Mouse (Mus musculus) embryonic facial prominence, embryonic 11.5 days (tissue): ENCODE measurements at regions not wholly inside any gene's neighbourhood (a gene's known extent, or its start where the extent isn't known, plus 50 kb on each side); places are given as distances from the start of the nearest gene placed in this dataset.

Experiments used
- ATAC-seq: fragments of 200-750 bp; cut with Nextera tagmentation; replicated peaks from 2 replicates; pipeline ENCODE4 v1.8.0; 2017; ENCODE audit warnings: low read depth; ENCODE audit not compliant: insufficient number of reproducible peaks, low FRiP score, low TSS enrichment
- DNase-seq: peaks from one replicate; pipeline ENCODE4 v3.0.0-alpha.2; 2015; ENCODE audit warnings: low spot score
- H3K27ac ChIP-seq: fragments of 300-500 bp; sonication (generic); replicated peaks from 2 replicates; pipeline ENCODE4 v1.5.1; 2014; ENCODE audit warnings: mild to moderate bottlenecking, low read depth, low read length, control low read depth
- H3K27me3 ChIP-seq: fragments of 300-500 bp; sonication (generic); 2 replicates; pipeline ENCODE4 v1.6.1; 2014; ENCODE audit warnings: mild to moderate bottlenecking, low read length, moderate library complexity, mixed read lengths; ENCODE audit not compliant: control insufficient read depth, insufficient read depth
- H3K36me3 ChIP-seq: fragments of 300-500 bp; sonication (generic); replicated peaks from 2 replicates; pipeline ENCODE4 v1.6.1; 2014; ENCODE audit warnings: low read depth, mild to moderate bottlenecking, low read length, moderate library complexity, mixed read lengths; ENCODE audit not compliant: control insufficient read depth, insufficient read depth
- H3K4me1 ChIP-seq: fragments of 300-500 bp; sonication (generic); 2 replicates; pipeline ENCODE4 v1.6.1; 2014; ENCODE audit warnings: low read length, mixed read lengths; ENCODE audit not compliant: control insufficient read depth, insufficient read depth
- H3K4me2 ChIP-seq: fragments of 300-500 bp; sonication (generic); 2 replicates; pipeline ENCODE4 v1.6.1; 2014; ENCODE audit warnings: low read depth, mild to moderate bottlenecking, control low read depth, low read length, moderate library complexity
- H3K4me3 ChIP-seq: fragments of 300-500 bp; sonication (generic); 2 replicates; pipeline ENCODE4 v1.5.1; 2014; ENCODE audit warnings: low read depth, low read length, control low read depth
- H3K9ac ChIP-seq: fragments of 300-500 bp; sonication (generic); replicated peaks from 2 replicates; pipeline ENCODE4 v1.6.1; 2014; ENCODE audit warnings: mild to moderate bottlenecking, control low read depth, low read length
- H3K9me3 ChIP-seq: fragments of 300-500 bp; sonication (generic); replicated peaks from 2 replicates; pipeline ENCODE4 v1.6.1; 2016; ENCODE audit warnings: mild to moderate bottlenecking, low read length, inconsistent platforms, mixed read lengths; ENCODE audit not compliant: control insufficient read depth
- WGBS: fragments of 180-500 bp; shearing (Covaris S2); extraction: QIAGEN DNeasy Blood & Tissue Kit; methylation state at CpG from one replicate; pipeline ENCODE4 v1.1.7; 2014; 5-methylcytosine and 5-hydroxymethylcytosine counted together

DNA sequence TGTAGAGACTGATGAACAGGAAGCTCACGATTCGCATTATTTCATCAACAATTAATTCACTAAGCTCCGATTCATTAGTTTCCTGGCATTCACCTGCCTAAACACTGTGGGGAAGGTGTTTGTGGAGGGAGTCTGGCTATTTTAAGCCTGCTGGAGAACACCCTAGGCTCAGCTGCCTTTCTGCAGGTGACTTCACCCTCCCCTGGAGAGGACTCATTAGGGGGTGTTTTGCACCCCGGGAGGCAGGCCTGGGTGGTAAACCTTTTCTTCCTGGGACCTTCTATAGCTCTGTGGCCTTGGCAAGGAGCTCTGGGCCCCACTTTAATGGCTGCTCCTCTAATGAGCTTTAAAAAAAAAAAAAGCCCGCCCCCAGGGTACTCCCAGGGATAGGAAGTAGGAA, 55.4 kb upstream of the Bnc1 start:
- H3K4me3 ChIP-seq, result no peak overlapping the region
- H3K9me3 ChIP-seq, result no peaks in the 10 kb centered on the region
- H3K9ac ChIP-seq, result no peak overlapping the region
- H3K4me2 ChIP-seq, result no peak overlapping the region
- WGBS, result 81% methylated on average over 5 of the region's 5 CpGs
- H3K27ac ChIP-seq, result no peak overlapping the region
- ATAC-seq (no peak), DNase-seq (no peak)
- no peaks in the 10 kb centered on the region for H3K4me1 ChIP-seq
- no peaks in the 10 kb centered on the region for H3K27me3 ChIP-seq
- H3K36me3 ChIP-seq, result no peaks in the 10 kb centered on the region

DNA sequence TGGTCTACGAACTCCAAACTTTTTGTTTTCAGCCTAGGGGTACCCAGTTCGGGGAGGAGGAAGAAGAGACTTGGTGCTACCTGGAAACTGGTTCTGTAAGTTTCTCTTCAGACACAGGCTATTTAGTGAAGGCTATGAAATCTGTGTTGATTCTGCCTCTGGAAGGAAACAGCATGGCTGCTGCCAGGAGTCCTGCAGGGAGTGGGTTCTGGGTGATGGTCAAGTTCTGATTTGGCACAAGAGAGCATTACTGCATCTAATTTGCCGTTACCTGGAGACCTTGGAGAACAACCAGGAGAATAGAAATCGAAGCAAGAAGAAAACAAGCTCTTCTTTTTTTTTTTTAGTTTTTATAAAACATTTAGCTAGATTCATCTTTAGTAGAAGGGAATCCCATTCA, 61.3 kb upstream of the Bnc1 start:
- H3K9ac ChIP-seq, result no peak overlapping the region
- no peaks in the 10 kb centered on the region for H3K36me3 ChIP-seq
- 77% methylated on average over 4 of the region's 4 CpGs for WGBS
- DNase-seq (no peak), ATAC-seq (no peak)
- H3K27me3 ChIP-seq, result no peaks in the 10 kb centered on the region
- no peaks in the 10 kb centered on the region for H3K4me1 ChIP-seq
- no peak overlapping the region for H3K27ac ChIP-seq
- H3K4me2 ChIP-seq, result no peak overlapping the region
- H3K4me3 ChIP-seq, result no peak overlapping the region
- H3K9me3 ChIP-seq, result no peaks in the 10 kb centered on the region

- no peaks in the 10 kb centered on the region for H3K4me1 ChIP-seq
- H3K9me3 ChIP-seq, result no peaks in the 10 kb centered on the region
- H3K4me2 ChIP-seq, result peak overlapping the region; percentile 30
- DNase-seq (peak; percentile 58), ATAC-seq (no peak)
- no peaks in the 10 kb centered on the region for H3K36me3 ChIP-seq
- peak overlapping the region; percentile 10 for H3K4me3 ChIP-seq
- WGBS, result 2% methylated on average over 21 of the region's 21 CpGs
- H3K27me3 ChIP-seq, result no peaks in the 10 kb centered on the region
- no peak overlapping the region for H3K27ac ChIP-seq
- peak overlapping the region; percentile 28 for H3K9ac ChIP-seq
These were observed 64.6 kb upstream of the Bnc1 start for GRCm38 (mm10) chr7:82056551-82057230.

DNA sequence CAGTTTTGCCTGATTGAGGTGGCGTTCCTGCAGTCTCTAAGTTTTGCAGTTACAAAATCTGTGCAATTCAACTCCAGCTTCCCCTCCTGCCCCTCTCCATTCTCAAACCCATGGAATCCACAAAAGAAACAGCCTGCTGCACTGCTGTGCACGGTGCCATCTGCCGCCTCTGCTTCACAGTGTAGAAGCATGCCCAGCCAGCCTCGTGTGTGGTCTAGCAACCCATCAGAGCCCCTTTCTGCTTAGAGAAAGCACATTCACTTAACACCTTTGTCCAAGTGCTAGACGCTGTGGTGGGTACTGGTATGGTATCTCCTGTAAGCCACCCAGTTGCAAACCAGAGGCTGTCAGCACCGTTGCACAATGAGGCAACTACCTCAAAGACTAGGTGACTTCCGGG, 71.3 kb upstream of the Bnc1 start:
- H3K4me3 ChIP-seq, result no peak overlapping the region
- no peaks in the 10 kb centered on the region for H3K9me3 ChIP-seq
- no peaks in the 10 kb centered on the region for H3K27me3 ChIP-seq
- no peak overlapping the region for H3K4me2 ChIP-seq
- 75% methylated on average over 7 of the region's 7 CpGs for WGBS
- no peaks in the 10 kb centered on the region for H3K4me1 ChIP-seq
- H3K9ac ChIP-seq, result no peak overlapping the region
- no peak for ATAC-seq
- no peak for DNase-seq
- no peaks in the 10 kb centered on the region for H3K36me3 ChIP-seq
- no peak overlapping the region for H3K27ac ChIP-seq

DNA sequence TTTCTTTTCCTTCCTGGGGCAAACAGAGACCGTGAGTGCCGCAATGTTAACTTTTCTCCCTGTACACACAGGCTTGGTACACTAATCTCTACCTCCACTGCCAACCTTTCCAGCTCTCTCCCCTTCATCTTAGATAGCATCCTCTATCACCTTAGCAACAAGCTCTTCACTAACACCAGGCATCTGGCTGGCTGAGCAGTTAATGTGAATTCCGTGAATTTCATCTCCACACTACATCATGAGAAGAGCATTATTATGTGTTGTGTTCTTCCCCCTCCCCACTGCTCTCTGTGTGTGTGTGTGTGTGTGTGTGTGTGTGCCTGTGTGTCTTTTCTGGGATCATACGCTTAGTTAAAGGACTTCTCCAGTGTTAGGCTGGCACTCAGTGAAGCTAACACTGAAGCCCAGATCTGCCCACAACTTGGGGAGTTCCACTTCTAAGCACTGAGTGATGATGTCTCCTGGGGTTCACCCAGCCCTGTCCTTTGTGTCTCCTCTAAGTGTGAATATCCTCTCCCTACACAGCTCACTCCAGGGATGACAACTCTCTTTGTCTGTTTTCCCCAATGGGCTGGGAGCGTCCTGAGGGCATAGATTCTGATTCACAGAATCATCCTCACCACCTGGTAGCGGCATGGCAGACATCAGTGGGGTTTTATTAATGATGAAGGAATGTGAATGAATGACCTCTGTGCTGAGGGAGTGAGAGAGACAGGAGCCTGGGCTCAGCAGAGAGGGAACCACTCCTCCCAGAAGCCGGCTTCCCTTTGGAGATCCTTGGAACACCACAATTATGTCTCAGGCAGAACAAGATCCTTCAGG, 77.7 kb upstream of the Bnc1 start:
- ATAC-seq, result no peak
- Histone ChIP-seq H3K27ac (no peak overlapping the region), H3K9ac (no peak overlapping the region), H3K4me3 (no peak overlapping the region), H3K27me3 (no peaks in the 10 kb centered on the region), H3K9me3 (no peaks in the 10 kb centered on the region), H3K36me3 (no peaks in the 10 kb centered on the region), H3K4me1 (no peaks in the 10 kb centered on the region), H3K4me2 (no peak overlapping the region)
- DNase-seq, result no peak
- WGBS, result 66% methylated on average over 7 of the region's 7 CpGs

- no peak overlapping the region for H3K4me2 ChIP-seq
- 79% methylated on average over 10 of the region's 10 CpGs for WGBS
- no peaks in the 10 kb centered on the region for H3K36me3 ChIP-seq
- H3K4me1 ChIP-seq, result no peaks in the 10 kb centered on the region
- no peaks in the 10 kb centered on the region for H3K27me3 ChIP-seq
- no peak overlapping the region for H3K4me3 ChIP-seq
- H3K9ac ChIP-seq, result no peak overlapping the region
- DNase-seq (no peak), ATAC-seq (no peak)
- H3K9me3 ChIP-seq, result no peaks in the 10 kb centered on the region
- no peak overlapping the region for H3K27ac ChIP-seq
These were observed 79.0 kb upstream of the Bnc1 start for GRCm38 (mm10) chr7:82070946-82071727.

- DNase-seq, result no peak
- Histone ChIP-seq H3K9me3 (no peaks in the 10 kb centered on the region), H3K36me3 (no peaks in the 10 kb centered on the region), H3K27me3 (no peaks in the 10 kb centered on the region), H3K4me3 (no peak overlapping the region), H3K9ac (no peak overlapping the region), H3K4me2 (no peak overlapping the region), H3K27ac (no peak overlapping the region), H3K4me1 (no peaks in the 10 kb centered on the region)
- WGBS, result 83% methylated on average over 2 of the region's 2 CpGs
- no peak for ATAC-seq
These were observed 83.3 kb upstream of the Bnc1 start for GRCm38 (mm10) chr7:82075359-82075758.

DNA sequence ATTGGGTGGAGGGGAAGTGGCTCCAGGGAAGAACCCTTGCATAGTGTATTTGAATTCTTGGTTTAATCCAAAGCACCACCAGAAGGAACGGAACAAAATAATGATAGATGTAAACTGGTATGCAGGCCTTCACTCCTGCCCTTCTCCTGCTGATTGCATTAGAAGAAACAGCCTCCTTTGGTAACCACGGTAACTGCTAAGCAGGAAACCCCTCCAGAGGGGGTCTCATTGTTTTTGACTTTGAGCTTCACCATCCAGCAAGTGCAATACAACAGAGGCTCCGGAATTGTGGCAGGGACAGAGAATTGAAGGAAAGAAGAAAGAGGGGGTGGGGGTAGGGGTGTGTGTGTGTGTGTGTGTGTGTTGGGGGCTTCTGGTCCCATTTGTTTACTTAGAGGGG, 89.8 kb upstream of the Bnc1 start:
- Histone ChIP-seq H3K4me2 (no peak overlapping the region), H3K9me3 (no peaks in the 10 kb centered on the region), H3K27ac (no peak overlapping the region), H3K9ac (no peak overlapping the region), H3K27me3 (no peaks in the 10 kb centered on the region), H3K4me1 (no peaks in the 10 kb centered on the region; the same call in 1 of the 2 replicates), H3K4me3 (no peak overlapping the region), H3K36me3 (no peaks in the 10 kb centered on the region)
- DNase-seq, result no peak
- WGBS, result 37% methylated on average over 3 of the region's 3 CpGs
- ATAC-seq, result no peak
